Mouse (Mus musculus) limb, embryonic 14.5 days (tissue): Measurements from ENCODE around the gene Ndufb8. TPM values are rescaled to one million over a fixed set of nuclear protein-coding genes. Genes with fewer than 3 reads are reported as not detected.

ENCODE experiments used
- ATAC-seq: fragments of 200-750 bp; cut with Nextera tagmentation; 2 replicates; pipeline ENCODE4 v1.8.0; 2017; ENCODE audit warnings: low read depth, moderate number of reproducible peaks, moderate TSS enrichment; ENCODE audit not compliant: low FRiP score
- DNase-seq: peaks from one replicate; pipeline ENCODE4 v3.0.0-alpha.2; 2015; ENCODE audit warnings: low spot score
- H3K27ac ChIP-seq: fragments of 300-500 bp; sonication (generic); replicated peaks from 2 replicates; pipeline ENCODE4 v1.5.1; 2014; ENCODE audit warnings: low read depth, mild to moderate bottlenecking, low read length, moderate library complexity, mixed read lengths
- H3K27me3 ChIP-seq: fragments of 300-500 bp; sonication (generic); 2 replicates; pipeline ENCODE4 v1.6.1; 2014; ENCODE audit warnings: low read length, mixed read lengths; ENCODE audit not compliant: control insufficient read depth, insufficient read depth
- H3K36me3 ChIP-seq: fragments of 300-500 bp; sonication (generic); 2 replicates; pipeline ENCODE4 v1.6.1; 2014; ENCODE audit warnings: mild to moderate bottlenecking, low read length, moderate library complexity, mixed read lengths; ENCODE audit not compliant: control insufficient read depth, insufficient read depth
- H3K4me1 ChIP-seq: fragments of 300-500 bp; sonication (generic); 2 replicates; pipeline ENCODE4 v1.6.1; 2014; ENCODE audit warnings: antibody characterized with exemption, low read length, mixed read lengths; ENCODE audit not compliant: control insufficient read depth, insufficient read depth
- H3K4me2 ChIP-seq: fragments of 300-500 bp; sonication (generic); replicated peaks from 2 replicates; pipeline ENCODE4 v1.6.1; 2014; ENCODE audit warnings: low read depth, mild to moderate bottlenecking, low read length, moderate library complexity; ENCODE audit not compliant: severe bottlenecking
- H3K4me3 ChIP-seq: fragments of 300-500 bp; sonication (generic); replicated peaks from 2 replicates; pipeline ENCODE4 v1.5.1; 2014; ENCODE audit warnings: low read length
- H3K9ac ChIP-seq: fragments of 300-500 bp; sonication (generic); 2 replicates; pipeline ENCODE4 v1.6.1; 2014; ENCODE audit warnings: mild to moderate bottlenecking, low read depth, low read length, moderate library complexity; ENCODE audit not compliant: severe bottlenecking
- H3K9me3 ChIP-seq: fragments of 300-500 bp; sonication (generic); 2 replicates; pipeline ENCODE4 v1.6.1; 2016; ENCODE audit warnings: low read length; ENCODE audit not compliant: control insufficient read depth
- POLR2A ChIP-seq: fragments of 200-500 bp; IDR thresholded peaks from 2 replicates; pipeline ENCODE4 v1.8.0; 2012; ENCODE audit warnings: inconsistent platforms, mild to moderate bottlenecking, moderate library complexity, borderline replicate concordance; ENCODE audit not compliant: insufficient read depth, insufficient read length; ENCODE audit errors: extremely low read depth
- WGBS: fragments of 180-500 bp; shearing (Covaris S2); extraction: QIAGEN DNeasy Blood & Tissue Kit; methylation state at CpG from one replicate; pipeline ENCODE4 v1.1.7; 2014; 5-methylcytosine and 5-hydroxymethylcytosine counted together
- polyA plus RNA-seq, 2 experiments: library from polyadenylated mRNA; depleted of rRNA in 1 of 2; stranded (reverse) in 1 of 2; unstranded in 1 of 2; fragments of >200 nt; fragmentation: Nextera tagmentation in 1 of 2; extraction: Ambion mirVana in 1 of 2; gene quantifications; 2 replicates each; pipeline versions ENCODE4 v1.2.1 to v1.2.3; 2012 to 2014

Ndufb8 gene
- polyA plus RNA-seq, 2 experiments, result 334 to 542 TPM

DNA sequence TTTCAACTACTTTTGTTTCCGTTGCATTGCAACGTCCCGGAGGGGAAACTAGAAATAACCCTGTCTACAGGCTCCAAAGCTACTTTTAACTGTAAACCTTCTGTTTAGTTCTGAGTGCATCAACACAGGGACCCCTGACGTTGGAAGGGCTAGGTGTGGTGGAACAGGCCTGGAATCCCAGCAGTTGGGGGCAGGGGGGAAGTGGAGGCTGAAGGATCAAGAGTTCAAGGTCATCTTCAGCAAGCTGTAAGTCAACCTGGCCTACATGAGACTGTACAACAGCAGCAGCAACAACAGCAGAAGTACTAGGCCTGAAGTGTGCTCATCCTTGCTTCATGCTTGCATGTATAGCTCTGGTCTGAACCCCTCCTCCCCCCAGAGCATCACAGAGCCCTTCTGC is 32.8 kb upstream of the Ndufb8 start:
- Histone ChIP-seq H3K36me3 (no peaks in the 10 kb centered on the region), H3K4me3 (no peak overlapping the region), H3K9me3 (no peaks in the 10 kb centered on the region), H3K4me1 (no peaks in the 10 kb centered on the region), H3K9ac (no peak overlapping the region), H3K27ac (no peak overlapping the region), H3K27me3 (no peaks in the 10 kb centered on the region), H3K4me2 (no peak overlapping the region)
- TF ChIP-seq POLR2A, result no peak
- ATAC-seq (no peak), DNase-seq (no peak)
- WGBS, result 27% methylated on average over 4 of the region's 4 CpGs

DNA sequence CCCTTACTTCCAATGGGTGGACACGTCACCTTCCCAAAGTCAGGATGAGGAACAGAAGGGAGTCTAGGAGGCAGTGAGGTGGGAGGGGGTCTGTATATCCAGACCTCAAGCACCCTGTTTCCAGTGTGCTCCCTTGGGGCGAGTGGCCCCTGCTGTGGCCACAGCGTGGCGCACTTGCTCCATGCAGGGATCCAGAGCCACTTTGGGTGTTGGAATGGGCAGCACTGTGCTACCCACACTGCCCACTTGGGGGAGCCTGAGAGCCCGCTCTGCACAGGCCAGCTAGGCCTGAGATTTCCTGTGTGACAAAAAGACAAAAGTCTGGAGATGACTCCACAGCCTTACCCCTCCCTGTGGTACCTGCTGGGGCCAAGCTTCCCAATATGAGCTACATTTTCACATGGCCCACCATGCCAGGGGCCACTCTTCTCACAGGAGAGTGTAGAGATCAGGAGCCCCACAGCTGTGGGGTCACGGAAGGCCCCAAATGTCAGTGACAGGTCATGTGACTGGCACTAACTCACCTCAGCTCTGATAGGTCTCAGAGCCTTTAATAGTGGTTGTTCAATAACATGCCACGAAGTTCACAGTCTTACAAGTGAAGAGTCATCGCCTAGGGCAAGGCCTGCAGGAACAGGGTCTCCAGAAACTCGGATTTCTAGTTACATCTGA is 27.5 kb upstream of the Ndufb8 start:
- no peak overlapping the region for H3K9ac ChIP-seq
- H3K4me2 ChIP-seq, result no peak overlapping the region
- no peaks in the 10 kb centered on the region for H3K27me3 ChIP-seq
- H3K4me1 ChIP-seq, result no peaks in the 10 kb centered on the region
- DNase-seq, result peak; percentile 86
- peak; percentile 77 for ATAC-seq
- no peak overlapping the region for H3K27ac ChIP-seq
- WGBS, result 34% methylated on average over 9 of the region's 9 CpGs
- no peak for TF ChIP-seq POLR2A
- H3K4me3 ChIP-seq, result no peak overlapping the region
- H3K9me3 ChIP-seq, result no peaks in the 10 kb centered on the region
- H3K36me3 ChIP-seq, result peaks cover 1% of the 10 kb centered on the region; the same call in 1 of the 2 replicates

DNA sequence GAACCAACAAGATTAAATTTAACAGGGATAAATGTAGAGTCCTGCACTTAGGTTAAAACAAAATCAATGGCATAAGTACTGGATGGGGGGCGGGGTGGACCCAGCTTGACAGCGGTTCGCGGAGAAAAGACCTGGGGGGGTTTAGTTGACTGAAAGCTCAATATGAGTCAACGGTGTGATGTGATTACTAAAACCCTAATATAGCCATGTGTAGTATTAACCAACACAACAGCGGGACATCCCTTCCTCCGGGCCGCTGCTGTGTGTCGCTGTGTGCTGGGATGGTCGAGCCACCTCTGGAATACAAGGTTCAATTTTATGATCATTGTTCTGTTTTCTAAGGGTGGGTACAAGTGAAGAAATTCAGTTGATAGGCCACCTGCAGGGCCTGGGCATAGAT is 26.9 kb upstream of the Ndufb8 start:
- Histone ChIP-seq H3K4me3 (no peak overlapping the region), H3K9me3 (no peaks in the 10 kb centered on the region), H3K4me2 (no peak overlapping the region), H3K27ac (no peak overlapping the region), H3K9ac (no peak overlapping the region), H3K36me3 (peaks cover 8% of the 10 kb centered on the region; the same call in 1 of the 2 replicates), H3K27me3 (no peaks in the 10 kb centered on the region), H3K4me1 (no peaks in the 10 kb centered on the region)
- no peak for ATAC-seq
- no peak for DNase-seq
- TF ChIP-seq POLR2A, result no peak
- WGBS, result 81% methylated on average over 10 of the region's 10 CpGs

DNA sequence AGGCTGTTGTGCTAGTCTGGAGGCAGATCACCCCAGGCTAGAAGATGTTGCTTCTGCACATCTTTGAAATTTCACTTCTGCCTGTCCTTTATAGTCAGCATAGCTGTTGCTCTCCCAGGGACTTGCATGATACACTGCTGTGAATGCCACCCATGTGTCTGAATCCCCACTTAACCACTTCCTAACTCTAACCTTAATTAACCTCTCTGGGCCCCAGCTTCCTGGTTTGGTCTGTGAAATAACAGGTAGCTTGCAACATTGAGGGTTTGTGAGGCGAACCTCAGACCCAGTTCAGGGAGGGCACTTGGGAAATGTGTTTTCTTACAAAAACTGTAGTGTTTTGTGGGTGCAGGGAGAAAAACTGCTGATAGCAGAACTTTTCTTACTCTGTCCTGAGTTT is 22.8 kb upstream of the Ndufb8 start:
- ATAC-seq, result no peak

DNA sequence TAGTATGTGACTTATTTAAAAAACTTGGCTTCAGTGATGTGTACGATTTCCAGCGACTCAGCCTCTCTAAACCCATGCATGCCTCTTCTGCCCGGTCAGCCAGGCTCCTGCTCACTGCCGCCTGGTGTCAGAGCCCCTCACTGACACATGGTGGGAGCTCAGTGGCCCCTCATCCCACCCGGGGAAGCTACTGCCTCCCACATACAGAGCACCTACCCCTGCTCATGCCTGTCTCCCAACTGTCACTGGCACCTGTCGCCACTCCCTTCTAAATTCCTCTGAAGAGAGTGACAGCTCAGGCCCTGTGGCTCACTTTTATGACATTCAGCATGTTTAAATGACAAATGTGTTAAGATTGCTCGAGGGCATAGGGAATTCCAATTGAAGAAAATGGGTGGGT is 21.0 kb upstream of the Ndufb8 start:
- no peak overlapping the region for H3K4me2 ChIP-seq
- no peaks in the 10 kb centered on the region for H3K27me3 ChIP-seq
- no peak overlapping the region for H3K4me3 ChIP-seq
- no peaks in the 10 kb centered on the region for H3K4me1 ChIP-seq
- H3K27ac ChIP-seq, result no peak overlapping the region
- TF ChIP-seq POLR2A, result no peak
- H3K9ac ChIP-seq, result no peak overlapping the region
- 65% methylated on average over 7 of the region's 7 CpGs for WGBS
- DNase-seq, result no peak
- peak; percentile 56 for ATAC-seq
- peaks cover 45% of the 10 kb centered on the region for H3K36me3 ChIP-seq
- no peaks in the 10 kb centered on the region for H3K9me3 ChIP-seq

More for the DNA sequence above, 22.8 kb upstream of the Ndufb8 start:
- Histone ChIP-seq H3K4me2 (no peak overlapping the region), H3K9ac (no peak overlapping the region), H3K4me1 (no peaks in the 10 kb centered on the region), H3K27ac (no peak overlapping the region), H3K36me3 (peaks cover 28% of the 10 kb centered on the region), H3K9me3 (no peaks in the 10 kb centered on the region), H3K27me3 (no peaks in the 10 kb centered on the region), H3K4me3 (no peak overlapping the region)
- 79% methylated on average over 1 of the region's 1 CpGs for WGBS
- no peak for TF ChIP-seq POLR2A
- DNase-seq, result no peak

DNA sequence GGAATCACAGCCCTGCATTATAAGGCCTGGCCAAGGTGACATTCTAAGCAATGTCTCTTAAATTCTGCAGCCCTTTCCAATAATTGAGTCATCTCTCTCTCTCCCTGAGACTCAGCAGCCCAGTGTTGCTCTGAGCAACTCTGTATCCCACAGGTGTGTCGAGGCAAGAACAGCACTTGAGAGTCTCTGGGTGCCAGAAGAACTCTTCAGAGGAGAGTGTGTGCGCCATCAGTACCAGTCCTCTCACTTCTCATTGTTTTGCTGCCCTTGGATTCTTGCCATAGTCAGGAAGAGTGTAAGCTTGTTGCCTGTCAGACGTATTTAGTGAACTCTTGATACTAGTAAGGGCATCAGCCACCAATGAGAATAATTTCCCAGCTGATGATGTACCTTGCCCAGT is 12.5 kb upstream of the Ndufb8 start:
- peaks cover 15% of the 10 kb centered on the region for H3K4me1 ChIP-seq
- ATAC-seq (no peak), DNase-seq (no peak)
- no peak for TF ChIP-seq POLR2A
- 89% methylated on average over 3 of the region's 3 CpGs for WGBS
- no peak overlapping the region for H3K4me2 ChIP-seq
- no peaks in the 10 kb centered on the region for H3K9me3 ChIP-seq
- no peak overlapping the region for H3K9ac ChIP-seq
- peaks cover 73% of the 10 kb centered on the region for H3K36me3 ChIP-seq
- no peaks in the 10 kb centered on the region for H3K27me3 ChIP-seq
- H3K4me3 ChIP-seq, result no peak overlapping the region
- H3K27ac ChIP-seq, result no peak overlapping the region
